Mouse (Mus musculus): ENCODE measurements at regions not wholly inside any gene's neighbourhood (a gene's known extent, or its start where the extent isn't known, plus 50 kb on each side); places are given as distances from the start of the nearest gene placed in this dataset.

DNA sequence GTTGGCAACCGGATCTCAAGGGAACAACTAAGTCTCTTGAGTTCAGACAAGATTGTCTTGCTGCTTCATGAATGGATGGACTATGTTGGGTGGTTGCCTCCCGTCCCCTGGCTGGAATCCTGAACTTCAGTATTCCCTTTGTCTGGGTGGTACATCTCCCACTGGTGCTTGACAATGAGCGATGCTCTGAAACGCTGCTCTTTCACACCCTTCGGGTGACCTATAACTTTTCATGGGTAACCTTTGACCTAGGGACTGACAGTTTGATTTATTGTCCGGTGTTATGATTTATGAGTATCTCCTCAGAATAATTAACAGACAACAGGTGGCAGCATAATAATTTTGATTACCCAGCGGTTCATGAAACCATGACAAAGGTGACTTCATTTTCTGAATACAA is 478.3 kb downstream of the Nr2f2 start:
- TF ChIP-seq POLR2A (IDR thresholded peaks at IDR 0.05; ENCODE audit: extremely low read depth, insufficient read depth, low read length) (no peak), CTCF (IDR thresholded peaks at IDR 0.05; ENCODE audit: low read depth, low read length) (no peak)

Data from liver, adult 2 months (tissue).